Mouse (Mus musculus): ENCODE measurements around the gene Psmc2.

- no peak for TF ChIP-seq EP300 (IDR thresholded peaks at IDR 0.05; ENCODE audit: low read depth)
- no peak for TF ChIP-seq CTCF (IDR thresholded peaks at IDR 0.05; ENCODE audit: low read depth)
Measured at GRCm38 (mm10) chr5:21810924-21811323, 25.8 kb downstream of the Psmc2 start.

Measured in liver, postnatal 0 days (tissue).